Mouse (Mus musculus) T-helper 1 cell (primary cell): Measurements from ENCODE around the gene Emp3.
"Not testable (repeated sequence)": the region's sequence is repeated elsewhere in the genome, so short reads cannot be mapped to it uniquely, and the experiment has no call there.

Experiments
- in situ Hi-C: fragments of 300-600 bp; cut with MboI, MseI; formaldehyde crosslinking; loops from one replicate; pipeline ENCODE4 v1.15.1; 2025; ENCODE audit warnings: high pct_unique_total_duplicates

Emp3 gene

GRCm38 (mm10) chr7:45921242-45921621 is at the start of gene Emp3:
Emp3 (minus strand) TSS chr7:45921404.
- in situ Hi-C loops: no loop called here

GRCm38 (mm10) chr7:45956611-45957010 is 35.4 kb upstream of the Emp3 start:
- in situ Hi-C loops: no loop called here

- in situ Hi-C loops: no loop called here
These were observed 27.9 kb upstream of the Emp3 start for GRCm38 (mm10) chr7:45949061-45949460.

- in situ Hi-C loops: loop anchor here (5.0 kb wide), 2 partner anchors 74 to 211 kb away; no protein-coding TSS in a partner anchor
These were observed 22.1 kb upstream of the Emp3 start for GRCm38 (mm10) chr7:45943280-45943679.

- in situ Hi-C loops: loop anchor here (5.0 kb wide), 2 partner anchors 75 to 210 kb away; no protein-coding TSS in a partner anchor
These were observed 20.8 kb upstream of the Emp3 start for GRCm38 (mm10) chr7:45941986-45942385.

- in situ Hi-C loops: loop anchor here (5.0 kb wide), 3 partner anchors 68 to 208 kb away; partner anchors contain the start of gene Kdelr1
These were observed 18.6 kb upstream of the Emp3 start for GRCm38 (mm10) chr7:45939836-45940235.

- in situ Hi-C loops: loop anchor here (5.0 kb wide), 1 partner anchor 63 kb away; the partner anchor contains the start of gene Kdelr1
These were observed 13.9 kb upstream of the Emp3 start for GRCm38 (mm10) chr7:45935114-45935513.

GRCm38 (mm10) chr7:45933766-45934165 is 12.6 kb upstream of the Emp3 start:
- in situ Hi-C loops: not testable (repeated sequence)

GRCm38 (mm10) chr7:45929688-45930087 is 8.5 kb upstream of the Emp3 start:
- in situ Hi-C loops: no loop called here

GRCm38 (mm10) chr7:45928626-45929295 is 7.6 kb upstream of the Emp3 start:
- in situ Hi-C loops: no loop called here

GRCm38 (mm10) chr7:45924429-45924816 is 3.2 kb upstream of the Emp3 start:
- in situ Hi-C loops: no loop called here

- in situ Hi-C loops: no loop called here
These were observed 2.7 kb upstream of the Emp3 start, which contains the start of gene Ccdc114 for GRCm38 (mm10) chr7:45923762-45924428. Ccdc114 (plus strand) TSS chr7:45924072.

- in situ Hi-C loops: no loop called here
These were observed 1.9 kb upstream of the Emp3 start for GRCm38 (mm10) chr7:45922928-45923761.

- in situ Hi-C loops: no loop called here
These were observed 871 bp upstream of the Emp3 start for GRCm38 (mm10) chr7:45921950-45922600.

GRCm38 (mm10) chr7:45920583-45921241 is 492 bp downstream of the Emp3 start:
- in situ Hi-C loops: no loop called here

GRCm38 (mm10) chr7:45919761-45920160 is 1.4 kb downstream of the Emp3 start:
- in situ Hi-C loops: no loop called here

GRCm38 (mm10) chr7:45919083-45919671 is 2.0 kb downstream of the Emp3 start:
- in situ Hi-C loops: no loop called here

- in situ Hi-C loops: no loop called here
These were observed 3.3 kb downstream of the Emp3 start for GRCm38 (mm10) chr7:45917926-45918325.

- in situ Hi-C loops: no loop called here
These were observed 4.0 kb downstream of the Emp3 start for GRCm38 (mm10) chr7:45917004-45917704.
